Mouse (Mus musculus): Measurements from ENCODE around the gene Fis1.
A peak's percentile ranks its signal among the peaks of the same experiment; 100 is the strongest.

Fis1 gene

DNA sequence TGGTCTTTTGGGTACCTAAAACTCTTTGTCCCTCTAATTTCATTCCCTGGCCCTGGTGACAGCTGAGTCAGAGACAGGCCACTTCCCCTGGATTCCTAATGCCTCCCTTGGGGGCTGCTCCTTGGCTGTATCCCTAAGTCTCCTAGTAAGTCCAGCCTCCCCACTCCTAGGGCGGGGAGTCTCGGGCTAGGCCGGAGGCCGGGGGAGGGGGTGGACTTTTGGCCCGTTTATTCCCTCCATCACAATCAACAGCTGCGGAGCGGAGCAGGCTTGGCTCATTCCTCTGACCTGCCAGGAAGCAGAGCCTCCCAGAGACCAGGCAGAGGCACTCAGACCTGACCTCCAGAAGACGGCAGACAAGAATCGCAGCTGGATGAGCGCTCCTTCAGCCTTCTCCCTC, 14.5 kb downstream of the Fis1 start:
- no peak for DNase-seq (ENCODE audit: low spot score)

- peak; percentile 41 for DNase-seq (ENCODE audit: low spot score)
These were observed 17.6 kb downstream of the Fis1 start for GRCm38 (mm10) chr5:136970703-136971102.

DNA sequence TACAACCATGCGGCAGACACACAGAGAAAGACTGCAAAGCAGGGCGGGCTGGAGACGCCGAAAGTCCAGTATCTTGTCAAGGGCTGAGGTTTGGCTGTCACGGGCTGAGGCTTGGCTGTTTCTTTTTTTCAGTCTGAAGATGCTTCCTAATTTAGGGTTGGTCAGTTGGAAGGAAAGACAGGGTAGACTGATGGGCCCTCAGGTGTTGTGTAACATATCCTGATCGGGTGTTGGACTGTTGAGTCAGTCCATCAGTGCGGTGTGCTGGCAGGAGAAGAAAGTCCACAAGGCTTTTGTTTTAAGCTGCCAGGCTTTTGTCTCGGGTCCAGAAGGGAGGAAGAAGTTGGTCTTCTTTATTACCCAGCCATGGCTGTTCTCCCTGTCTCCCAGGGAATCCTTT, 20.6 kb downstream of the Fis1 start:
- no peak for DNase-seq (ENCODE audit: low spot score)

- no peak for DNase-seq (ENCODE audit: low spot score)
These were observed 24.7 kb downstream of the Fis1 start for GRCm38 (mm10) chr5:136977769-136978168.

DNA sequence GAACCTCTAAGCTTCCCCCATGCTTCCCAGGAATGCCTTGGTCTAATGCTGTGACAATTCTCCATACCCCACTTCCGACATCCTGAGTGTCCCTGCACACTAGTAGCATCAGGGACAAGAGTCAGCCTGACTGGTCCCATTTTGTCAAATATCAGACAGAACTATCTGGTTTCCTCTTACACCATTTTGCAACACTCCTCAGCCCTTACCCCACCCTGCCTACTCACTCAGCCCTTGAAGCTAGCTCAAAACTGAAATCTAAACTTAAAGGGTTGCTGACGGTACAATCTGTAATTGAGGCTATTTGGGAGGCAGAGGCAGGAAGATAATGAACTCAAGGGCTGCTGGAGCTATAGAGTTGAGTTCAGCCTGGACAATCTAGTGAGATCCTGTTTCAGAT, 26.7 kb downstream of the Fis1 start:
- no peak for DNase-seq (ENCODE audit: low spot score)

DNA sequence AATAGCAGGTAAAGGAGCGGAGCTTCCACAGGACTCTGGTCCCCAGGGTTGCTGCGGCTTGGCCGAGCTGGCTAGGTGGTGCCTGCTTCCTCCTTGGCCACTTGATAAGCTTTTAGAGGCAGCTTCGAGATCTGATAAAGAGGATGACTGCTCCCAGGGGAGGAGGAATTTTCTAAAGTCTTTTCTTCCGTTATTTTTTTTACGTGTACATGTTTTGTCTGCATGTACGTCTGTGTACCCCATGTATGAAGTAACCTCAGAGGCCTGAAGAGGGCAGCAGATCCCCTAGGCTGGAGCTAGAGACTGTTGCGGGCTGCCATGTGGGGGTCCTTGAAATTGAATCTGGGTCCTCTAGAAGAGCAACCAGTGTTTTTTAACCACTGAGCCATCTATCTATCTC, 27.9 kb downstream of the Fis1 start:
- DNase-seq (ENCODE audit: low spot score): no peak

DNA sequence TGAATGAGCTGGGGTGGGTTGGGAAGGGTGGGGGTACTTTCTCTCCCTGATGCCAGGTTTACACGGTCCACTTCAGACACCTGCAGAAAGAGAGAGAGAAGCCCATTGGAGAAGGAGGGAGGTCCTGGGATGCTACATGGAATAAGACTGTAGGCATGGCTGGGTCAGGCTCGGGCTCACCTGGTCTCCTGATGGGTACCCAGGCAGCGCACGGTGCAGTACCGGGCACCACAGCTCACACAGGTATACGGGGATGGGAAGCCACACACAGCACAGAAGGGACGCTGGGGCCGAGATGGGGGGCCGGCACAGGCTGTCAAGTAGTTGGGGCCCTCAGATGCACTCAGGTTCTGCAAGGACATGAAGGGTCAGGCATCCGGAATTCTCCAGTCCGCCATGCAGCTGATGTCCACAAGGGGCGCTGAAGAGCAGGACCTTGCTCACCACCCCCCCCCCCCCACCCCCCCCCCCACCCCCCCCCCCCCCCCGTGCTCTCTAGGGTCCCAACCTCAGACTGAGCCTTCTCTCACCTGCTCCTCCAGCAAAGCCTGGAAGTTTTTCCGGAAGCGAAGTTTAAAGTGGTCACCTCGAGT, 29.4 kb downstream of the Fis1 start:
- DNase-seq (ENCODE audit: low spot score): no peak

- DNase-seq (ENCODE audit: low spot score): no peak
These were observed 31.8 kb downstream of the Fis1 start for GRCm38 (mm10) chr5:136984828-136985227.

DNA sequence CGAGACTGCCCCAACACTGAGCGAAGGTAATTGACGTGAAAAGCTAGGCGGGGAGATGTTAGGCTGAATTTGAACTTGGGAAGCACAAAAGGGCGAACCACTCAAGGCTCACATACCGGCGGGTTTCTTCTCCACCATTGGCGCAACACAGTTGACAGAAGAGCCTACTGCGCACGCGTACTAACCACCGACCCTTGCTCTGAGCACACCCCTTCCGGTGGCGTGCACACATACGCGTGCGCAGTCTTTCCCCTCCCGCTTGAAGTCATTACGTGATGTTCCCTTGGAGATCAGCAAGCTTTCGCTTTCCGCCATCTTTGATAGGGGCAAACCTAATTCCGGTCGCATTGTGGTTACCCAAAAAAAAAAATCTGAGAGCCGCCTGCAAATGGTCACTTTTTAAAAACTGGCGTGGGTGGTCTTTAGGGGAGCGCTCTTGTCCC, 33.6 kb downstream of the Fis1 start, which contains the start of gene Plod3:
Gene Plod3, plus strand, starts transcription at position 325 of the 443 bp plus-strand sequence.
- DNase-seq (ENCODE audit: low spot score): peak; percentile 96

DNA sequence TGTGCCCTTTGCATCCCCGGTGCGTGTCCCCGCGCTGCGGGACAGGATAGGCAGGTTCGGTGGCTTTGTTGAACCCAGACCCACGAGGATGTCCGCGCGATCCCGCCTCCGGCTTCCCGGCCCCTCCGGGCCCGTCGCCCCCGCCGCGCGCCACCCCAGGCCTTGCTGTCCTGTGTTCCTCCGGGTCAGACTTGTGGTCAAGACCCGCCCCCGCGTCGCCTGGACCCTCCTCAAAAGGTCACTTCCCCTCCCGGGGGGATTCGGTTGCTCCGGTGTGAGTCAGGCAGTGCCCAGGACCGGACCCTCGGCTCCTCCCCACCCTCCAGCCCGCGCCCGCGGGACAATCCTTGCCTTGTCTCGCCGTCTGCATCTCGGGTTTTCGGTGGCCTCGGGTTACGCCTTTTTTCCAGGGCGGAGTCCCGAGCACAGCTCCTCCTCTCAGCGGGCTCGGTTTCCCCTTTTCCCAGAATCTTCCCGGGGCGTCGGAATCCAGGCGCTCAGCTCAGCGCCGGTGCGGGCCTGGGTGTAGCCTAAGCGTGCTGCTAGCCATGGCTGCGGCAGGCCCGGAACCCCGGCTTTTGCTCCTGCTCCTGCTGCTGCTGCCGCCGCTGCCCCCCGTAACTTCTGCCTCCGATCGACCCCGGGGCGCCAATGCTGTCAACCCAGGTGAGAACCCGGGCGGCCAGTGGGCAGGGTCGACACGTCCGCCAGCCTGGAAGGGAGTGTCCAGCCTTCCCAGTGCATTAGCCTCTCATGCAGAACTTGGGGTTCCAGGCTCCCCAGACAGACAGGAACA, 34.3 kb downstream of the Fis1 start:
- peak; percentile 70 for DNase-seq (ENCODE audit: low spot score)

GRCm38 (mm10) chr5:136987934-136988271, 34.8 kb downstream of the Fis1 start, which contains the start of gene Znhit1:
Gene Znhit1, minus strand, starts transcription at chr5:136988021.
- DNase-seq (ENCODE audit: low spot score): no peak

DNA sequence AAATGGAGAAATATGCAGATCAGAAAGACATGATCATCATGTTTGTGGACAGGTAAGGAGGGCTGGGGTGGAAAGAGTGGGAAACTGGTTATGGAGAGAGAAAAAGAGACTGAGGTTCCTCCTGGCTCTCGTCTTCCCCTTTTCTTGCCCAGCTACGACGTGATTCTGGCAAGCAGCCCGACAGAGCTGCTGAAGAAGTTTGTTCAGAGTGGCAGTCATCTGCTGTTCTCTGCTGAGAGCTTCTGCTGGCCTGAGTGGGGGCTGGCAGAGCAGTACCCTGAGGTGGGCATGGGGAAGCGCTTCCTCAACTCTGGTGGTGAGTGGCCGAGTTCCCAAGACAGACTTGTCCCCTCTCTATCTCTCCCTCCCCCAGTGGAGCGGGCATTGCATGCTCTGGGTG, 35.3 kb downstream of the Fis1 start:
- no peak for DNase-seq (ENCODE audit: low spot score)

- DNase-seq (ENCODE audit: low spot score): no peak
These were observed 36.7 kb downstream of the Fis1 start for GRCm38 (mm10) chr5:136989801-136990200.

DNA sequence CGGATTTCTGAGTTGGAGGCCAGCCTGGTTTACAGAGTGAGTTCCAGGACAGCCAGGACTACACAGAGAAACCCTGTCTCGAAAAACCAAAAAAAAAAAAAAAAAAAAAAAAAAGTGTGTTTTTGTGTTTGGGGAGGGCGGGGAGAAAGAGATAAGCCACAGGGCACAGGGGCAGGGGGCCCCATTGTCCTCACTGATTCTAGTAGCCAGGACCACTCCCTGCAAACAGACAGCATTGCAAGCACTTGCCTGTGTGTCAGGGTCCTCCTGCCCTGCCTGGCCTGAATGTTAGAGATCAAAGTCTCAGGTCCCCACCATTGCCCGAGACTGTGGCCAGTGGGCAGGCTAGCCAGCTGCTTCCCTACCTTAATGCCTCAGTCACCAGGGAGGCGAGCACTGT, 46.4 kb downstream of the Fis1 start:
- no peak for DNase-seq (ENCODE audit: low spot score)

GRCm38 (mm10) chr5:137000612-137001011, 47.5 kb downstream of the Fis1 start:
- DNase-seq (ENCODE audit: low spot score): no peak

DNA sequence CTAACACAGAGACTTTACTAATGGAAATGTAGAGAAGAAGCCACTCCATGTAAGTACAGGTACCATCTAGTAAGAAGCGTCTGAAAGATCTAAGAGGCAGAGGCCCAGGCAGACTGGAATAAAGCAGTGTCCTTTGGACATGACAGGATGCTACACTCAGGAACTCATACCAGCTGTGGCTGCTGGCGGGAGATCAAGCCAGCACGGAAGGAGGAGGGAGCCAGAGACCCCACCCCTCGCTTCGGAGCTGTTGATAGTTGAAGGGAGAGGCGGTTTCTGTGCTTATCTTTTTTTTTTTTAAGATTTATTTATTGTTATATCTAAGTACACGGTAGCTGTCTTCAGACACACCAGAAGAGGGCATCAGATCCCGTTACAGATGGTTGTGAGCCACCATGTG, 54.2 kb downstream of the Fis1 start:
- DNase-seq (ENCODE audit: low spot score): no peak

DNA sequence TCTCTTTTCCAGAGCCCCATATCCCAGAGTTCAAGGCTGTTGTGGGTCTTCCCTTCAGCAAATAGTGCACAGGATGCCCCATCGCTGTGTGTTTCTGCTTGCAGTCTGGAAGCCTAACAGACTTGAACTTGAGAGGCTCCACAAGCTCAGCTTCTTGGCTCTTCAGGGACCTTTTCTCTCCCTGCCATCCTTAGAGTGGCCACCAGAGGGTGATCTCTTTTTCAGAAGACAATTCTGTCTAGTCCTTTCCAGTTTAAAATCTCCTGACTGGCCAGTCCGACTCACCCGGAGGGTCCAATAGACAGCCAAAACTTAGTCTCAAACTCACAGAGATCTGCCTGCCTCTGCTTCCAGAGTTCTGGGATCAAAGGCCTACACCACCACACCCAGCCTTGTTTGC, 56.9 kb downstream of the Fis1 start:
- no peak for DNase-seq (ENCODE audit: low spot score)

DNA sequence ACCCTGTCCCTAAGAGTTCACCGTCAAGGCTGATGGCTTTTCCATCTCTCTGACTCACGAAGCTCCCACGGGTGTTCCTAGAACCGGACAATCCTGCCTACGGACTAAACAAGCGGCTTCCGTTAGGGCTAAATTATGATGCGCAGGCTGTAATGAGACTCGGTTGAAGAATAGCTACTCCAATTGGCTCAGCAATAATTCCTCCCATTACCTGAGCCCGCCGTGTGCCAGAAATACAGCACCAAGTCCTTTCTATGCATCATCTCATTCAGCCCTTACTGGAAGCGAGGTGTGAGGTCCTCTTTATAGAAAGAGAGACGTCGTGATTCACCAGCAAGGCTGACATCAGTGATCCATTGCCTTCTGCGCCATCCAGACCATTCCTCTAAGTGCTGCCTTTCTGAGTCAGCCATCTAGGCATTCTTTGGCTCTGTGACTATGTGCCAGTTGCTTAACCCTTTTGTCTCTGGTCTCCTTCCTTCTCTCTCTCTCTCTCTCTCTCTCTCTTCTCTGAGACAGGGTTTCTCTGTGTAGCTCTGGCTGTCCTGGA, 59.4 kb downstream of the Fis1 start:
- no peak for DNase-seq (ENCODE audit: low spot score)

Data from ovary, adult 18-20 months (tissue).